Mouse (Mus musculus) myocyte (in vitro differentiated cells): ENCODE measurements around the gene Elk3. TPM values are rescaled to one million over a fixed set of nuclear protein-coding genes. Genes with fewer than 3 reads are reported as not detected.

Experiments
- H3K27me3 ChIP-seq: one replicate; pipeline ENCODE4 v1.6.1; 2011; ENCODE audit not compliant: control insufficient read depth, insufficient read depth, insufficient read length
- H3K36me3 ChIP-seq: one replicate; pipeline ENCODE4 v1.6.1; 2011; ENCODE audit not compliant: control insufficient read depth, insufficient read depth
- H3K4me2 ChIP-seq: one replicate; pipeline ENCODE4 v1.6.1; 2011; ENCODE audit warnings: low read depth, control low read depth
- H3K4me3 ChIP-seq: one replicate; pipeline ENCODE4 v1.5.1; 2011; ENCODE audit warnings: mild to moderate bottlenecking, control low read depth, moderate library complexity
- H3K79me2 ChIP-seq: one replicate; pipeline ENCODE4 v1.6.1; 2011; ENCODE audit not compliant: control insufficient read depth, insufficient read depth
- H3ac ChIP-seq: one replicate; pipeline ENCODE4 v1.6.1; 2011; ENCODE audit not compliant: control insufficient read depth, insufficient read length
- CEBPB ChIP-seq: IDR thresholded peaks from 2 replicates; pipeline ENCODE4 v1.6.1; 2011; ENCODE audit warnings: mild to moderate bottlenecking, moderate library complexity; ENCODE audit not compliant: poor library complexity, insufficient read depth, severe bottlenecking
- E2F4 ChIP-seq: IDR thresholded peaks from one replicate; pipeline ENCODE4 v1.6.1; 2011; ENCODE audit warnings: mild to moderate bottlenecking, control low read depth, moderate library complexity; ENCODE audit not compliant: insufficient read depth
- MAX ChIP-seq: IDR thresholded peaks from one replicate; pipeline ENCODE4 v1.6.1; 2011; ENCODE audit warnings: low read depth, mild to moderate bottlenecking, control low read depth
- MYOD1 ChIP-seq, 3 experiments: IDR thresholded peaks; one replicate each; pipeline ENCODE4 v1.6.1; 2011; ENCODE audit warnings: control low read depth in 2 of 3, low read depth in 2 of 3, mild to moderate bottlenecking in 2 of 3, moderate library complexity in 1 of 3; ENCODE audit not compliant: insufficient read length in 2 of 3, control insufficient read depth in 1 of 3
- MYOG ChIP-seq, 3 experiments: IDR thresholded peaks; one replicate each; pipeline ENCODE4 v1.6.1; 2011; ENCODE audit warnings: control low read depth in 2 of 3, low read depth in 2 of 3, mild to moderate bottlenecking in 2 of 3; ENCODE audit not compliant: insufficient read length in 2 of 3, control insufficient read depth in 1 of 3, insufficient read depth in 1 of 3
- POLR2A ChIP-seq: IDR thresholded peaks from one replicate; pipeline ENCODE4 v1.6.1; 2011; ENCODE audit warnings: low read depth, mild to moderate bottlenecking, control low read depth, moderate library complexity; ENCODE audit not compliant: insufficient read length
- POLR2AphosphoS2 ChIP-seq: IDR thresholded peaks from one replicate; pipeline ENCODE4 v1.6.1; 2011; ENCODE audit warnings: low read depth, control low read depth; ENCODE audit not compliant: insufficient read length
- REST ChIP-seq: IDR thresholded peaks from one replicate; pipeline ENCODE4 v1.6.1; 2011; ENCODE audit warnings: mild to moderate bottlenecking, control low read depth, moderate library complexity; ENCODE audit not compliant: insufficient read depth, insufficient read length
- SRF ChIP-seq: IDR thresholded peaks from one replicate; pipeline ENCODE4 v1.6.1; 2011; ENCODE audit warnings: low read depth; ENCODE audit not compliant: control insufficient read depth, insufficient read length
- TCF12 ChIP-seq: IDR thresholded peaks from one replicate; pipeline ENCODE4 v1.6.1; 2011; ENCODE audit warnings: mild to moderate bottlenecking, control low read depth; ENCODE audit not compliant: poor library complexity, insufficient read depth, severe bottlenecking
- TCF3 ChIP-seq: IDR thresholded peaks from one replicate; pipeline ENCODE4 v1.6.1; 2011; ENCODE audit warnings: low read depth, control low read depth; ENCODE audit not compliant: insufficient read length
- USF1 ChIP-seq: IDR thresholded peaks from one replicate; pipeline ENCODE4 v1.6.1; 2011; ENCODE audit warnings: low read depth, mild to moderate bottlenecking, control low read depth, moderate library complexity
- polyA plus RNA-seq: library from polyadenylated mRNA; unstranded; fragments of >200 nt; fragmentation: generic; extraction: Trizol; gene quantifications from one replicate; pipeline ENCODE4 v1.2.1, GENCODE M21; 2012; ENCODE audit warnings: missing spikeins

Elk3 gene
- polyA plus RNA-seq, 1 experiment: 28.4 TPM

- no peaks in the 10 kb centered on the region for H3K27me3 ChIP-seq
- TF ChIP-seq POLR2AphosphoS2: no peak
- no peak for TF ChIP-seq TCF3
- TF ChIP-seq CEBPB: no peak
- no peak for TF ChIP-seq SRF
- TF ChIP-seq MYOD1 (IDR thresholded peaks at IDR 0.05; ENCODE audit: control insufficient read depth in 1 of 3, insufficient read length in 2 of 3, low read depth in 2 of 3): no peak
- no peak for TF ChIP-seq TCF12
- no peak overlapping the region for H3K4me2 ChIP-seq
- peaks cover 33% of the 10 kb centered on the region for H3K79me2 ChIP-seq
- H3ac ChIP-seq: no peak overlapping the region
- H3K4me3 ChIP-seq: no peak overlapping the region
- peaks cover 38% of the 10 kb centered on the region for H3K36me3 ChIP-seq
Measured at GRCm38 (mm10) chr10:93213339-93213738, 97.6 kb downstream of the Elk3 start.

- no peaks in the 10 kb centered on the region for H3K27me3 ChIP-seq
- H3K79me2 ChIP-seq: peaks cover 36% of the 10 kb centered on the region
- no peak for TF ChIP-seq TCF3
- no peak for TF ChIP-seq TCF12
- TF ChIP-seq SRF: no peak
- TF ChIP-seq POLR2A: no peak
- TF ChIP-seq USF1: no peak
- TF ChIP-seq CEBPB: no peak
- no peak for TF ChIP-seq POLR2AphosphoS2
- no peak for TF ChIP-seq MAX
- no peak for TF ChIP-seq E2F4
- TF ChIP-seq MYOG (IDR thresholded peaks at IDR 0.05; ENCODE audit: control insufficient read depth in 1 of 3, insufficient read depth in 1 of 3, insufficient read length in 2 of 3, low read depth in 2 of 3): no peak
- TF ChIP-seq REST: no peak
- no peak for TF ChIP-seq MYOD1 (IDR thresholded peaks at IDR 0.05; ENCODE audit: control insufficient read depth in 1 of 3, insufficient read length in 2 of 3, low read depth in 2 of 3)
- H3K4me3 ChIP-seq: no peak overlapping the region
- H3ac ChIP-seq: no peak overlapping the region
- H3K36me3 ChIP-seq: peaks cover 33% of the 10 kb centered on the region
- H3K4me2 ChIP-seq: no peak overlapping the region
Measured at GRCm38 (mm10) chr10:93212699-93213098, 98.2 kb downstream of the Elk3 start.

GRCm38 (mm10) chr10:93207176-93207575, 103.8 kb downstream of the Elk3 start:
- Histone ChIP-seq H3K4me3 (no peak overlapping the region), H3K36me3 (peaks cover 4% of the 10 kb centered on the region), H3K27me3 (no peaks in the 10 kb centered on the region), H3ac (no peak overlapping the region), H3K4me2 (no peak overlapping the region), H3K79me2 (peaks cover 91% of the 10 kb centered on the region)
- TF ChIP-seq MYOG (IDR thresholded peaks at IDR 0.05; ENCODE audit: control insufficient read depth in 1 of 3, insufficient read depth in 1 of 3, insufficient read length in 2 of 3, low read depth in 2 of 3) (no peak), POLR2A (no peak), MYOD1 (IDR thresholded peaks at IDR 0.05; ENCODE audit: control insufficient read depth in 1 of 3, insufficient read length in 2 of 3, low read depth in 2 of 3) (no peak), POLR2AphosphoS2 (no peak), MAX (no peak), USF1 (no peak), REST (no peak), E2F4 (no peak), TCF12 (no peak), CEBPB (no peak), TCF3 (no peak), SRF (no peak)

GRCm38 (mm10) chr10:93205287-93205956, 105.5 kb downstream of the Elk3 start:
- peaks cover 95% of the 10 kb centered on the region for H3K79me2 ChIP-seq
- TF ChIP-seq CEBPB: no peak
- TF ChIP-seq REST: no peak
- no peak for TF ChIP-seq MAX
- TF ChIP-seq POLR2A: no peak
- no peak for TF ChIP-seq USF1
- no peak for TF ChIP-seq MYOD1 (IDR thresholded peaks at IDR 0.05; ENCODE audit: control insufficient read depth in 1 of 3, insufficient read length in 2 of 3, low read depth in 2 of 3)
- no peak for TF ChIP-seq TCF3
- no peak for TF ChIP-seq SRF
- TF ChIP-seq E2F4: no peak
- no peak for TF ChIP-seq MYOG (IDR thresholded peaks at IDR 0.05; ENCODE audit: control insufficient read depth in 1 of 3, insufficient read depth in 1 of 3, insufficient read length in 2 of 3, low read depth in 2 of 3)
- no peak for TF ChIP-seq TCF12
- TF ChIP-seq POLR2AphosphoS2: no peak
- no peaks in the 10 kb centered on the region for H3K36me3 ChIP-seq
- no peak overlapping the region for H3K4me3 ChIP-seq
- no peaks in the 10 kb centered on the region for H3K27me3 ChIP-seq
- H3ac ChIP-seq: no peak overlapping the region
- no peak overlapping the region for H3K4me2 ChIP-seq

- H3ac ChIP-seq: no peak overlapping the region
Measured at GRCm38 (mm10) chr10:93201846-93202458, 109.0 kb downstream of the Elk3 start.

More at GRCm38 (mm10) chr10:93201846-93202458, 109.0 kb downstream of the Elk3 start:
- Histone ChIP-seq H3K27me3 (no peaks in the 10 kb centered on the region), H3K36me3 (no peaks in the 10 kb centered on the region), H3K4me2 (no peak overlapping the region), H3K79me2 (peaks cover 97% of the 10 kb centered on the region), H3K4me3 (no peak overlapping the region)
- no peak for TF ChIP-seq REST
- TF ChIP-seq CEBPB: no peak
- no peak for TF ChIP-seq MYOG (IDR thresholded peaks at IDR 0.05; ENCODE audit: control insufficient read depth in 1 of 3, insufficient read depth in 1 of 3, insufficient read length in 2 of 3, low read depth in 2 of 3)
- no peak for TF ChIP-seq POLR2AphosphoS2
- no peak for TF ChIP-seq MYOD1 (IDR thresholded peaks at IDR 0.05; ENCODE audit: control insufficient read depth in 1 of 3, insufficient read length in 2 of 3, low read depth in 2 of 3)
- no peak for TF ChIP-seq MAX
